Mouse (Mus musculus) CD4-positive, CD25-positive, alpha-beta regulatory T cell, adult 4 months (primary cell): ENCODE measurements around the gene Selenos. TPM values are rescaled to one million over a fixed set of nuclear protein-coding genes. Genes with fewer than 3 reads are reported as not detected.

Experiments used
- ATAC-seq: one replicate; pipeline ENCODE4 v1.8.0; 2017
- polyA plus RNA-seq, 2 experiments: library from polyadenylated mRNA; unstranded; fragments of 100-300 nt; shearing (Covaris generic); gene quantifications; one replicate each; pipeline ENCODE4 v1.2.1; 2017

The Selenos gene
- polyA plus RNA-seq, 2 experiments from 2014 or later, result 176 to 177 TPM

- ATAC-seq, result no peak
Measured at GRCm38 (mm10) chr7:66087652-66088051, 8.2 kb downstream of the Selenos start.

DNA sequence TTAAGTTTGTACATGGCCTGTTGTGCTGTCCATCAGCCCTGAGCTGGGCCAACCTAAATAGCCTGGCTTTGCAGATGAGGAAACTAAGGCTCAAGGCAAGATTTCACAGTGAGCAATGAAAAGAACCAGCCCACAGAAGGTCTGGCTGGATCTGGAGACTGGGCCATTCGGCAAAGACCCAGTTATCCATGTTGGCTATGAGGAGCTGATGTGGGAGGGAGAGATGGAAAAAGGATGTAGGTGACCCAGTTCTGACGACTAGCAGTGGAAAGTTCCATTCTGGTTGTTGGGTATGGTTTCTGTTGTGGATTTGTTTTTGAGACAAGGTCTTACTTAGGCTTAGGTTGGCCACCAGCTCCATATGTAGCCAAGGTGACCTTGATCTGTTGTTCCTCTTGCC is 8.6 kb downstream of the Selenos start:
- no peak for ATAC-seq

- ATAC-seq, result no peak
Measured at GRCm38 (mm10) chr7:66090676-66091190, 11.3 kb downstream of the Selenos start.

DNA sequence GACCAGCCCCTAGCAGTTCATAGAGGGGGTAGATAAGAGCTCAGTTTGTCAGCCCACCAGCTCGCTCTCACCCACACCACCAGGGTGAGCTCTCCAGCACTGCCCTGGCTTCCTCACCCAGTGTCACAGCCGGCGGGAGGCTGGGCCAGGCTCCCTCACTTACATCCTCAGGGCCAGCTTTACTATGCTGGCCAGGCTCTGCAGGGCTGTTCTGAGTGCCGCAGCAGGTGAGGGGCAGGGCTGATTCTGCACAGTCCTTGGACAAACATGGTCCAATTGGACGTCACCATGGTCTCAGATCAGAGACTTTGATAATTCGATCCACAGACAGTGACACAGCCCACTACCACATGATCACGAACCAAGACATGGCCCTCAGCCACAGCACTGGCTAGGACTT is 12.1 kb downstream of the Selenos start:
- no peak for ATAC-seq

GRCm38 (mm10) chr7:66092656-66093055 is 13.2 kb downstream of the Selenos start:
- no peak for ATAC-seq

- ATAC-seq, result no peak
Measured at GRCm38 (mm10) chr7:66094141-66094540, 14.7 kb downstream of the Selenos start.

- no peak for ATAC-seq
Measured at GRCm38 (mm10) chr7:66098803-66099202, 19.4 kb downstream of the Selenos start.

GRCm38 (mm10) chr7:66101866-66102265 is 22.4 kb downstream of the Selenos start:
- ATAC-seq, result peak; percentile 86

GRCm38 (mm10) chr7:66104531-66104930 is 25.1 kb downstream of the Selenos start:
- no peak for ATAC-seq

- ATAC-seq, result no peak
Measured at GRCm38 (mm10) chr7:66105771-66106170, 26.3 kb downstream of the Selenos start.

GRCm38 (mm10) chr7:66106581-66107056 is 27.2 kb downstream of the Selenos start:
- no peak for ATAC-seq

DNA sequence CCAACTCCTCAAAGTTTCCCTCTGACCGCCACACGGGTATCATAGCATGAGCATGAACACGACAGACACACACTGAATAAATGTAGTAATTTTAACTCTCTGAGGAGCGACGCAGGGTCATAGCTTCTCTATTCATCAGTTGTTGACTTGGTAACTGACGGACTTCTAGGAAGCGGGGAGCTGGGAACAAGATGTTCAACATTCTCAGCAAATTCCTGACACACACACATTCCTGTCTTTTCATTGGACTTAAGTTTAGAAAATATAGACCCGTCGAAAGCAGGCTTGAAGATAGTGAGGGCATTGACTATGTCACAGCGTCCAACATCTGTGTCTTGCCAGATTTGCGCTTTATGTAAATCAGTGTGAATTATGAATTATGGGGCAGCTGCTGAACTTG is 27.8 kb downstream of the Selenos start:
- no peak for ATAC-seq

GRCm38 (mm10) chr7:66107930-66108329 is 28.5 kb downstream of the Selenos start:
- no peak for ATAC-seq

GRCm38 (mm10) chr7:66108961-66109854 is 29.8 kb downstream of the Selenos start, which contains the start of gene Chsy1:
Gene Chsy1, plus strand, starts transcription at chr7:66109515.
- ATAC-seq, result peak; percentile 75

- peak; percentile 43 for ATAC-seq
Measured at GRCm38 (mm10) chr7:66109855-66110635, 30.6 kb downstream of the Selenos start.

DNA sequence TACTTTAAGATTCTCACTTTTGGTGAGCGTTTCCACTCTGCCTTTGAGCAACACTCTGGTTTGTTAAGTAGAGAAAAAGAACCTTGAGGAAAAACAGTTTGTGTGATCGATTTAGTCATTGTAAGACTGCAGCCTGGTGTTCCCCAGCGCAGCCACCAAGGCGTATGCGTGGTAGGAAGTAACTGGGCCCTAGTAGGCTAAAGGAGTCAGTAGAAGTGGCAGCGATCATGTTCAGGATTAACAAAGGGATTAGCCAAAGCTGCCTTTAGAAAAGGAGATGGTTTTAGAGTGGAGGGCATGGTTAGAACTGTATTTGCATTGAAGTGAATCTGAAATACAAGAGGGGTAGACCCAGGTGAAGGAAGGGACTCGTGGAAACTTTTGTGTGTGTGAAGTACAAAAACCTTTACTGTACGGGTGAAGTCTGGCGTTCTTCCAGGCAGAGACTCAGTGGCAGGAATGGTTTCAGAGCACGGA is 31.2 kb downstream of the Selenos start:
- peak; percentile 22 for ATAC-seq

DNA sequence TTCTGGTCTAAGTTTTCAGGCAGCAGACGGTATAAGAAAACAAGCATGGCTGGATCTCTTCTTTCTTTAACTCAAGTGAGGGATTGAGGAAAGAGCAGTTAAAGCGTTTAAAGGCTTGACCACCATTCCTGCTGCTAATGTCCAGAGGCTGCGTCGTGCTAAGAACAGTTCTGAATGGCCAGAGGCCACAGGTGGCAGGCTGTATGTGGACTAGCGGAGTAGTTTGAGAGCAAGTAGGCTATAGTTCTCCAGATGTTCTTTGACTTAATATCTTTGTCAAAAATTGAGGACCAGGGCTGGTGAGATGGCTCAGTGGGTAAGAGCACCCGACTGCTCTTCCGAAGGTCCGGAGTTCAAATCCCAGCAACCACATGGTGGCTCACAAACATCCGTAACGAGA is 31.8 kb downstream of the Selenos start:
- ATAC-seq, result no peak

DNA sequence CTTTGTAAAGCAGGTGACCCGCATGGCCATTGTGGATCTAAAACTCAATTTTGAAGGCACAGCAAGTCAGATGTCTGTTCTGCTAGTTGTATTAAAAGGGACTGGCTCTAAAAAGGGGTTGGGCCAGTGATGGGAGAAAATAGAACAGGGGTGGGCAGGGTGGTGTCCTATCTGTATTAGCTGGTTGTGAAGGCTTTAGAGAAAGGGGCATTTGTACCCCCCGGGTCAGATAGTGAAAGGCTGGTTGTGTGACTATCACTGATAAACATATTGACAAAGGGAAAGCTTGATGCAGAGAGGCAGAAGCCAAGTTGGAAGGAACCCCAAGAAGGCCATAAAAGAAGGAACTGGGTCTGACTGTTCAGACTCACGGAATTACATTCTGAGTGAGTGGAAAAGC is 34.1 kb downstream of the Selenos start:
- no peak for ATAC-seq

- ATAC-seq, result peak; percentile 89
Measured at GRCm38 (mm10) chr7:66115821-66116343, 36.4 kb downstream of the Selenos start.

DNA sequence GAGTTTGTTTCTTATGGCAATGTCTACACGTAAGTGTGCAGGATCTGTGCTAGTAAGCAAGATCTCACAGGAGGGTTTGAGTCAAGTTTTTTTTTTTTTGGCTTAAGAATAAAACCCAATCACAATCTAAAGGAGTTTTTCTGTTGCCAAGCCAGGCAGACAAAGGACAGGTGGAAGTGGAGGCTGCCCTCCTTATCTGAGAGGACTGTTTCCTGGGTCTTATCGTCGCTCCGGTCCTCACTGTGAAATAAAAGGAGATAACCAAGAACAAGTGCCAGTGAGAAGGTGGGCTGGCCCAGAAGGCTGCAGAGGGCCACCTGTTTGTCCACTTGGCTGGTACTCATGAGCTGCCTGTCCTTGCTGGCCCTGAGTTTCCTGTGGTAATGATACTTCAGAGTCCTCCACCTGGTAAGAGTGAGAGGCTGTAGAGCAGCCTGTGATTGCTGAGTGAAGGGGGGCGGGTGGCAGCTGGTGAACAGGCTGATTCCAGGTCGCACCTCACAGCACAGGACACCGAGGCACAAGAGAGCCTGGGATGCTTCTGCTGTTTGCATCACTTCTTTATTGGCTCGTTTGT is 37.5 kb downstream of the Selenos start:
- ATAC-seq, result no peak

GRCm38 (mm10) chr7:66118046-66118445 is 38.6 kb downstream of the Selenos start:
- no peak for ATAC-seq

- no peak for ATAC-seq
Measured at GRCm38 (mm10) chr7:66118796-66119195, 39.3 kb downstream of the Selenos start.
